Mouse (Mus musculus): ENCODE measurements around the gene Suv39h2. TPM values are rescaled to one million over a fixed set of nuclear protein-coding genes. Genes with fewer than 3 reads are reported as not detected.

Suv39h2 gene
- polyA plus RNA-seq, 1 experiment from 2014 or later: 11.7 TPM

GRCm38 (mm10) chr2:3435369-3436061 lies 39.3 kb downstream of the Suv39h2 start:
- H3K4me3 ChIP-seq (replicated peaks; ENCODE audit: low read length): no peak overlapping the region
- no peak overlapping the region for H3K27ac ChIP-seq (ENCODE audit: low read length)
- WGBS: 89% methylated on average over 6 of the region's 6 CpGs
- no peaks in the 10 kb centered on the region for H3K9me3 ChIP-seq (ENCODE audit: control insufficient read depth, low read length)
- H3K36me3 ChIP-seq (ENCODE audit: control insufficient read depth, insufficient read depth): no peaks in the 10 kb centered on the region
- no peaks in the 10 kb centered on the region for H3K4me1 ChIP-seq (replicated peaks; ENCODE audit: control insufficient read depth, insufficient read depth, low read length)
- no peak overlapping the region for H3K9ac ChIP-seq (replicated peaks; ENCODE audit: low read depth, low read length)
- no peak overlapping the region for H3K4me2 ChIP-seq (ENCODE audit: low read length)
- ATAC-seq: no peak
- H3K27me3 ChIP-seq (replicated peaks; ENCODE audit: control insufficient read depth, insufficient read depth, low read length): no peaks in the 10 kb centered on the region

GRCm38 (mm10) chr2:3430956-3431355 lies 43.9 kb downstream of the Suv39h2 start:
- Histone ChIP-seq H3K4me3 (replicated peaks; ENCODE audit: low read length) (no peak overlapping the region), H3K9me3 (ENCODE audit: control insufficient read depth, low read length) (no peaks in the 10 kb centered on the region), H3K4me2 (ENCODE audit: low read length) (no peak overlapping the region), H3K27me3 (replicated peaks; ENCODE audit: control insufficient read depth, insufficient read depth, low read length) (no peaks in the 10 kb centered on the region), H3K4me1 (replicated peaks; ENCODE audit: control insufficient read depth, insufficient read depth, low read length) (no peaks in the 10 kb centered on the region), H3K9ac (replicated peaks; ENCODE audit: low read depth, low read length) (no peak overlapping the region), H3K27ac (ENCODE audit: low read length) (no peak overlapping the region), H3K36me3 (ENCODE audit: control insufficient read depth, insufficient read depth) (no peaks in the 10 kb centered on the region)
- WGBS: 90% methylated on average over 9 of the region's 9 CpGs
- no peak for ATAC-seq

- no peak overlapping the region for H3K27ac ChIP-seq (ENCODE audit: low read length)
- WGBS: 8% methylated on average over 10 of the region's 10 CpGs
- no peaks in the 10 kb centered on the region for H3K27me3 ChIP-seq (replicated peaks; ENCODE audit: control insufficient read depth, insufficient read depth, low read length)
- no peaks in the 10 kb centered on the region for H3K36me3 ChIP-seq (ENCODE audit: control insufficient read depth, insufficient read depth)
- no peaks in the 10 kb centered on the region for H3K9me3 ChIP-seq (ENCODE audit: control insufficient read depth, low read length)
- peak overlapping the region; percentile 64 for H3K4me3 ChIP-seq (replicated peaks; ENCODE audit: low read length)
- peaks cover 10% of the 10 kb centered on the region for H3K4me1 ChIP-seq (replicated peaks; ENCODE audit: control insufficient read depth, insufficient read depth, low read length)
- H3K9ac ChIP-seq (replicated peaks; ENCODE audit: low read depth, low read length): peak overlapping the region; percentile 53
- H3K4me2 ChIP-seq (ENCODE audit: low read length): peak overlapping the region; percentile 83
- 0 out of 2 replicates have a peak, but pooled peaks have one; percentile 1 for ATAC-seq
Measured at GRCm38 (mm10) chr2:3424579-3424910, 50.3 kb downstream of the Suv39h2 start.

GRCm38 (mm10) chr2:3423841-3424578 lies 50.8 kb downstream of the Suv39h2 start, which contains the start of gene Dclre1c:
Gene Dclre1c, plus strand, starts transcription at chr2:3424131.
- Histone ChIP-seq H3K27ac (ENCODE audit: low read length) (no peak within 1 kb of the TSS), H3K9ac (replicated peaks; ENCODE audit: low read depth, low read length) (peak within 1 kb of the TSS; percentile 53), H3K9me3 (ENCODE audit: control insufficient read depth, low read length) (no peaks in the 10 kb centered on the region), H3K4me2 (ENCODE audit: low read length) (peak within 1 kb of the TSS; percentile 83), H3K27me3 (replicated peaks; ENCODE audit: control insufficient read depth, insufficient read depth, low read length) (no peaks in the 10 kb centered on the region), H3K4me3 (replicated peaks; ENCODE audit: low read length) (peak within 1 kb of the TSS; percentile 64), H3K36me3 (ENCODE audit: control insufficient read depth, insufficient read depth) (no peaks in the 10 kb centered on the region), H3K4me1 (replicated peaks; ENCODE audit: control insufficient read depth, insufficient read depth, low read length) (peaks cover 10% of the 10 kb centered on the region)
- WGBS: 2% methylated on average over 29 of the region's 29 CpGs
- peak; percentile 99 for ATAC-seq

- no peaks in the 10 kb centered on the region for H3K36me3 ChIP-seq (ENCODE audit: control insufficient read depth, insufficient read depth)
- no peak within 1 kb of the TSS for H3K9ac ChIP-seq (replicated peaks; ENCODE audit: low read depth, low read length)
- H3K9me3 ChIP-seq (ENCODE audit: control insufficient read depth, low read length): no peaks in the 10 kb centered on the region
- no peak within 1 kb of the TSS for H3K4me3 ChIP-seq (replicated peaks; ENCODE audit: low read length)
- no peak within 1 kb of the TSS for H3K27ac ChIP-seq (ENCODE audit: low read length)
- no peak within 1 kb of the TSS for H3K4me2 ChIP-seq (ENCODE audit: low read length)
- WGBS: 61% methylated on average over 3 of the region's 3 CpGs
- no peaks in the 10 kb centered on the region for H3K27me3 ChIP-seq (replicated peaks; ENCODE audit: control insufficient read depth, insufficient read depth, low read length)
- H3K4me1 ChIP-seq (replicated peaks; ENCODE audit: control insufficient read depth, insufficient read depth, low read length): peaks cover 15% of the 10 kb centered on the region
- no peak for ATAC-seq
Measured at GRCm38 (mm10) chr2:3422548-3422947, 52.3 kb downstream of the Suv39h2 start, which contains the start of gene Meig1. Gene Meig1, minus strand, starts transcription at chr2:3422648.

- no peak for ATAC-seq
- Histone ChIP-seq H3K9ac (replicated peaks; ENCODE audit: low read depth, low read length) (no peak overlapping the region), H3K4me2 (ENCODE audit: low read length) (no peak overlapping the region), H3K27me3 (replicated peaks; ENCODE audit: control insufficient read depth, insufficient read depth, low read length) (peaks cover 6% of the 10 kb centered on the region; the same call in 1 of the 2 replicates), H3K4me3 (replicated peaks; ENCODE audit: low read length) (no peak overlapping the region), H3K9me3 (ENCODE audit: control insufficient read depth, low read length) (no peaks in the 10 kb centered on the region), H3K27ac (ENCODE audit: low read length) (no peak overlapping the region), H3K4me1 (replicated peaks; ENCODE audit: control insufficient read depth, insufficient read depth, low read length) (peaks cover 15% of the 10 kb centered on the region), H3K36me3 (ENCODE audit: control insufficient read depth, insufficient read depth) (no peaks in the 10 kb centered on the region)
- WGBS: 41% methylated on average over 4 of the region's 4 CpGs
Measured at GRCm38 (mm10) chr2:3420157-3420556, 54.7 kb downstream of the Suv39h2 start.

- Histone ChIP-seq H3K27ac (ENCODE audit: low read length) (no peak overlapping the region), H3K9me3 (ENCODE audit: control insufficient read depth, low read length) (no peaks in the 10 kb centered on the region), H3K4me2 (ENCODE audit: low read length) (peak overlapping the region; percentile 60), H3K27me3 (replicated peaks; ENCODE audit: control insufficient read depth, insufficient read depth, low read length) (peaks cover 6% of the 10 kb centered on the region; the same call in 1 of the 2 replicates), H3K36me3 (ENCODE audit: control insufficient read depth, insufficient read depth) (no peaks in the 10 kb centered on the region), H3K4me1 (replicated peaks; ENCODE audit: control insufficient read depth, insufficient read depth, low read length) (peaks cover 7% of the 10 kb centered on the region), H3K4me3 (replicated peaks; ENCODE audit: low read length) (peak overlapping the region; percentile 54), H3K9ac (replicated peaks; ENCODE audit: low read depth, low read length) (peak overlapping the region; percentile 48)
- peak; percentile 91 for ATAC-seq
- WGBS: 2% methylated on average over 38 of the region's 38 CpGs
Measured at GRCm38 (mm10) chr2:3418883-3419431, 55.9 kb downstream of the Suv39h2 start.

- H3K9me3 ChIP-seq (ENCODE audit: control insufficient read depth, low read length): no peaks in the 10 kb centered on the region
- H3K4me3 ChIP-seq (replicated peaks; ENCODE audit: low read length): no peak overlapping the region
- ATAC-seq: no peak
- no peaks in the 10 kb centered on the region for H3K36me3 ChIP-seq (ENCODE audit: control insufficient read depth, insufficient read depth)
- peaks cover 6% of the 10 kb centered on the region; the same call in 1 of the 2 replicates for H3K27me3 ChIP-seq (replicated peaks; ENCODE audit: control insufficient read depth, insufficient read depth, low read length)
- no peak overlapping the region for H3K9ac ChIP-seq (replicated peaks; ENCODE audit: low read depth, low read length)
- 43% methylated on average over 1 of the region's 1 CpGs for WGBS
- H3K27ac ChIP-seq (ENCODE audit: low read length): no peak overlapping the region
- H3K4me1 ChIP-seq (replicated peaks; ENCODE audit: control insufficient read depth, insufficient read depth, low read length): peaks cover 7% of the 10 kb centered on the region
- H3K4me2 ChIP-seq (ENCODE audit: low read length): no peak overlapping the region
Measured at GRCm38 (mm10) chr2:3415676-3416075, 59.2 kb downstream of the Suv39h2 start.

- no peaks in the 10 kb centered on the region for H3K9me3 ChIP-seq (ENCODE audit: control insufficient read depth, low read length)
- H3K36me3 ChIP-seq (ENCODE audit: control insufficient read depth, insufficient read depth): no peaks in the 10 kb centered on the region
Measured at GRCm38 (mm10) chr2:3414241-3414640, 60.6 kb downstream of the Suv39h2 start.

More at GRCm38 (mm10) chr2:3414241-3414640, 60.6 kb downstream of the Suv39h2 start:
- 27% methylated on average over 4 of the region's 4 CpGs for WGBS
- Histone ChIP-seq H3K9ac (replicated peaks; ENCODE audit: low read depth, low read length) (no peak overlapping the region), H3K27ac (ENCODE audit: low read length) (no peak overlapping the region), H3K4me2 (ENCODE audit: low read length) (no peak overlapping the region), H3K4me3 (replicated peaks; ENCODE audit: low read length) (no peak overlapping the region), H3K27me3 (replicated peaks; ENCODE audit: control insufficient read depth, insufficient read depth, low read length) (peaks cover 6% of the 10 kb centered on the region; the same call in 1 of the 2 replicates), H3K4me1 (replicated peaks; ENCODE audit: control insufficient read depth, insufficient read depth, low read length) (peaks cover 4% of the 10 kb centered on the region)
- ATAC-seq: no peak

All from forebrain, embryonic 16.5 days (tissue).